Mouse (Mus musculus) midbrain, postnatal 0 days (tissue): Measurements from ENCODE around the gene BC030867. TPM values are rescaled to one million over a fixed set of nuclear protein-coding genes. Genes with fewer than 3 reads are reported as not detected.

Experiments used
- ATAC-seq: fragments of 200-750 bp; cut with Nextera tagmentation; 2 replicates; pipeline ENCODE4 v1.8.0; 2017; ENCODE audit warnings: moderate number of reproducible peaks, mild to moderate bottlenecking, moderate TSS enrichment, moderate library complexity; ENCODE audit not compliant: low FRiP score
- DNase-seq: peaks from one replicate; pipeline ENCODE4 v3.0.0-alpha.2; 2015; ENCODE audit warnings: low spot score
- H3K27ac ChIP-seq: fragments of 300-500 bp; sonication (generic); 2 replicates; pipeline ENCODE4 v1.5.1; 2014; ENCODE audit warnings: low read depth, mild to moderate bottlenecking, low read length, mixed read lengths
- H3K27me3 ChIP-seq: fragments of 300-500 bp; sonication (generic); 2 replicates; pipeline ENCODE4 v1.6.1; 2014; ENCODE audit warnings: low read length, control low read depth, mixed read lengths; ENCODE audit not compliant: insufficient read depth
- H3K36me3 ChIP-seq: fragments of 300-500 bp; sonication (generic); 2 replicates; pipeline ENCODE4 v1.6.1; 2014; ENCODE audit warnings: low read length, control low read depth, mixed read lengths; ENCODE audit not compliant: insufficient read depth
- H3K4me1 ChIP-seq: fragments of 300-500 bp; sonication (generic); 2 replicates; pipeline ENCODE4 v1.6.1; 2014; ENCODE audit warnings: mild to moderate bottlenecking, control low read depth, antibody characterized with exemption, low read length, mixed read lengths; ENCODE audit not compliant: insufficient read depth
- H3K4me2 ChIP-seq: fragments of 300-500 bp; sonication (generic); 2 replicates; pipeline ENCODE4 v1.6.1; 2014; ENCODE audit warnings: low read depth, mild to moderate bottlenecking, low read length, mixed read lengths; ENCODE audit not compliant: poor library complexity, severe bottlenecking
- H3K4me3 ChIP-seq: fragments of 300-500 bp; sonication (generic); 2 replicates; pipeline ENCODE4 v1.5.1; 2014; ENCODE audit warnings: low read depth, mild to moderate bottlenecking, low read length, moderate library complexity
- H3K9ac ChIP-seq: fragments of 300-500 bp; sonication (generic); replicated peaks from 2 replicates; pipeline ENCODE4 v1.6.1; 2014; ENCODE audit warnings: mild to moderate bottlenecking, low read length, moderate library complexity, mixed read lengths; ENCODE audit not compliant: poor library complexity, severe bottlenecking
- H3K9me3 ChIP-seq: fragments of 300-500 bp; sonication (generic); 2 replicates; pipeline ENCODE4 v1.6.1; 2016; ENCODE audit warnings: low read length, control low read depth
- CTCF ChIP-seq: IDR thresholded peaks from 2 replicates; pipeline ENCODE4 v1.5.1; 2016; ENCODE audit warnings: antibody characterized with exemption, mild to moderate bottlenecking
- WGBS: fragments of 180-500 bp; shearing (Covaris S2); extraction: QIAGEN DNeasy Blood & Tissue Kit; methylation state at CpG from one replicate; pipeline ENCODE4 v1.1.7; 2014; 5-methylcytosine and 5-hydroxymethylcytosine counted together
- polyA plus RNA-seq: library from polyadenylated mRNA; unstranded; fragments of >200 nt; fragmentation: Nextera tagmentation; extraction: Ambion mirVana; gene quantifications from 2 replicates; pipeline ENCODE4 v1.2.1, GENCODE M21; 2015
- total RNA-seq: library from RNA; depleted of rRNA; stranded (reverse); fragments of >200 nt; gene quantifications from 2 replicates; pipeline ENCODE4 v1.2.3, GENCODE M21; 2014

The BC030867 gene
- total and polyA plus RNA-seq, 2 experiments from 2014 or later = 0.53 to 2.1 TPM

DNA sequence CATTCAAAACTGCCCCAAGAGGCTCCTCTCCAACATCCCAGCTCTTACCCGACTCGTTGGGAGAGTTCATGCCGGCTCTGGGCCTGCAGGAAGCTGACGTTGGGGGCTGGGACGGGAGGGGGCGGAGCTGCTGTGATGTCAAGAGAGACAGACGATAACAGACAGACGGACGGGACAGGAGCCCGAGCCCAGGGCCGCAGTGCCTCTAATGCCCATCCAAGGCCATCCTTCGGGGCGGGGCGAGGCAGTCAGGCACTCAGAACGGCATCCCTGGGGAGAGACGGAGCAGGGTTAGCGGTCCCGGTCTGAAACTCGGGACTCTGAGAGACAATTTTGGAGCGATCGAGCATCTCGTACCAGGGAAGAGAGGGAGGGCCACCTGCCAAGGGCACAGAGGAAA, 24.0 kb upstream of the BC030867 start:
- no peaks in the 10 kb centered on the region for H3K9me3 ChIP-seq
- H3K36me3 ChIP-seq = peaks cover 13% of the 10 kb centered on the region
- no peak overlapping the region for H3K4me3 ChIP-seq
- H3K4me1 ChIP-seq = peaks cover 25% of the 10 kb centered on the region
- 8% methylated on average over 22 of the region's 22 CpGs for WGBS
- TF ChIP-seq CTCF = no peak
- H3K9ac ChIP-seq = 0 out of 2 replicates have a peak overlapping the region, but pooled peaks have one; percentile 50
- ATAC-seq = no peak
- H3K27me3 ChIP-seq = no peaks in the 10 kb centered on the region
- peak overlapping the region; percentile 15; the same call in 1 of the 2 replicates for H3K4me2 ChIP-seq
- no peak overlapping the region for H3K27ac ChIP-seq
- DNase-seq = peak; percentile 8

DNA sequence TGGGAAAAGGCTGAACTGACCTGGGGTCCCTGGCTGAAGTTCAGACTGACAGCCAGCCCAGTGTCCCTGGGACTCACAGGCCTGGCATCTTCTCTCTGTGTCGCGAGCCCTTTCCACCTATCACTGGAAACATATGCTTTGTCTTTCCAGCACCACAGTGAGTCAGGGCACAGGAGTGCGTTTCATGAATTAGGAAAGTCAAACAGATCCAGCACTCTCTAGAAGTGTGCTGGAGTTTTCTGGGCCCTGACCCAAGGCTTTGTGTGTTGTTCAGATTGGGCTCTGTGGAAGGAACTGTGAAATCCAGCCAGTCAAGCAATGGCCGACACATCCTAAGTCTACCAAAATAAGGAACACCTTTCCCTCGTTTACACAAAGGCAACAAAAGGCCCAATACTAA, 23.5 kb upstream of the BC030867 start:
- peaks cover 24% of the 10 kb centered on the region for H3K4me1 ChIP-seq
- no peak for ATAC-seq
- no peak overlapping the region for H3K4me3 ChIP-seq
- no peak for TF ChIP-seq CTCF
- peaks cover 13% of the 10 kb centered on the region for H3K36me3 ChIP-seq
- H3K27ac ChIP-seq = no peak overlapping the region
- H3K9me3 ChIP-seq = no peaks in the 10 kb centered on the region
- no peak overlapping the region for H3K4me2 ChIP-seq
- 60% methylated on average over 5 of the region's 5 CpGs for WGBS
- no peak for DNase-seq
- H3K27me3 ChIP-seq = no peaks in the 10 kb centered on the region
- H3K9ac ChIP-seq = no peak overlapping the region

GRCm38 (mm10) chr11:102226067-102226978, 22.4 kb upstream of the BC030867 start:
- ATAC-seq (no peak), DNase-seq (no peak)
- no peak overlapping the region for H3K4me3 ChIP-seq
- H3K9ac ChIP-seq = 0 out of 2 replicates have a peak overlapping the region, but pooled peaks have one; percentile 94
- peaks cover 24% of the 10 kb centered on the region for H3K4me1 ChIP-seq
- no peaks in the 10 kb centered on the region for H3K9me3 ChIP-seq
- no peaks in the 10 kb centered on the region for H3K27me3 ChIP-seq
- H3K36me3 ChIP-seq = peaks cover 10% of the 10 kb centered on the region
- H3K27ac ChIP-seq = no peak overlapping the region
- no peak for TF ChIP-seq CTCF
- H3K4me2 ChIP-seq = peak overlapping the region; percentile 78; the same call in 1 of the 2 replicates
- 60% methylated on average over 12 of the region's 12 CpGs for WGBS

DNA sequence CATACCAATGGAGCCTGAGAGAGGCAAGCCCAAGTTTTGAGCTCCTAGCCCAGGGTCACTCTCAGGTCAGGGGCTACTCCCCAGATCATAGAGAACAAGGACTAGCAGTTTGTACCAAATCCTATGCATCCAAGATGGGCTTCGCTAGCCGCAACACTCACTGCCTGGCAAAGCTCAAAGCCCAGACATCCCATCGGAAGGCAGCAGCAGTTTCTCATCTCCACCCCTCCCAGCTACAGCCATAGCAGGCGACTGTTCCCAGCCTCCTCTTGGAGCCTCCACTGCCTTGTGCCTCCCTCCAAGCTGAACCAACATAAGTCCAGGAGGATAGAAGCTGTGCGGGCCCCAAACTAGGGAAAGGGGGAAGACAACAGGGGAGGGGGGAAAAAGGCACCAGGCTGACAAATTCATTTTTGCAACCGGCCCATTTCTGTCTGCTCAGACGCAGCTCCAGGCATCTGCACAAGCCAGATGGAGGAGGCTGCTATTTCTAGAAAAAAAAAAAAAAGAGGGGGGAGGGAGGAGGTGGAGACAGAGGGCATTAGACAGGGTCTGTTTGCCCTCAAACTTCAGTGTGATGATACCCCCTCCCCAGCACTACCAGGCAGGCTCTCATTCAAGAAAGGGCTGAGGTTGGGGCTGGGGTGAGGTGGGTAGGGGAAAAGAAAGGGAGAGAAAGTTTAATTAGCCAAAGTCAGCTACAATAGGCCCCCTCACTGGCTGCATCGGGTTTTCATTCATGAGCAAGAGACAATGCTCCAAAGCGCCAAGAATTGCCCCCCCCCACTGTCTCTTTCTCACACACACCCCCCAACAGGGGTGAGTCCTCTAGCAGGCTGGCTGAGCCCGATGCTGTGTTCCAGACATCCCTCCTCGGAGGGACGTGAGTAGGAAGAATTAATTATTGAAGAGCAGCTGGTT, 21.2 kb upstream of the BC030867 start:
- H3K4me1 ChIP-seq = peaks cover 24% of the 10 kb centered on the region
- H3K4me2 ChIP-seq = peak overlapping the region; percentile 78
- TF ChIP-seq CTCF = no peak
- 0 out of 2 replicates have a peak overlapping the region, but pooled peaks have one; percentile 7 for H3K27ac ChIP-seq
- H3K9me3 ChIP-seq = no peaks in the 10 kb centered on the region
- ATAC-seq (no peak), DNase-seq (peak; percentile 60)
- peak overlapping the region; percentile 94 for H3K9ac ChIP-seq
- H3K4me3 ChIP-seq = peak overlapping the region; percentile 93
- H3K36me3 ChIP-seq = peaks cover 3% of the 10 kb centered on the region; the same call in 1 of the 2 replicates
- 14% methylated on average over 12 of the region's 12 CpGs for WGBS
- H3K27me3 ChIP-seq = no peaks in the 10 kb centered on the region

DNA sequence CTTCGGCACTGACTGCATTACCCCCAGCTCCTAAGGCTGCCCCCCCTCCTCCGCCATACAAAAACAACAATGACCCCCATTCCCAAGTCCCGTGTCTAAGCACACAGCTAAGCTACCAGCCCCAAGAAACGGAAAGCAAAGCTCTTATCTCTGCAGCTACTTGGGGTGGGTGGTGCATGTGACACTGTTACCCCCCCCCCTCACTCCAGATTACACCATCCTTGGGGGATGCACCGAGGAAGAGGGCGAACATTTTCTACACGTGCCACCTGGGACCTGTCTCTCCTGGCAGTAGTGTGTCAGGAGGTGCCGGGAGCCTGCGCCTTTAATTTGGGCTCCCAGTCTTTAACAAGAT, 20.5 kb upstream of the BC030867 start:
- no peak for TF ChIP-seq CTCF
- peak overlapping the region; percentile 78 for H3K4me2 ChIP-seq
- H3K4me3 ChIP-seq = peak overlapping the region; percentile 93
- H3K9ac ChIP-seq = peak overlapping the region; percentile 94
- no peaks in the 10 kb centered on the region for H3K27me3 ChIP-seq
- DNase-seq = no peak
- peaks cover 24% of the 10 kb centered on the region for H3K4me1 ChIP-seq
- 0 out of 2 replicates have a peak overlapping the region, but pooled peaks have one; percentile 7 for H3K27ac ChIP-seq
- no peaks in the 10 kb centered on the region for H3K9me3 ChIP-seq
- no peak for ATAC-seq
- no peaks in the 10 kb centered on the region for H3K36me3 ChIP-seq
- WGBS = 11% methylated on average over 9 of the region's 9 CpGs
